Mouse (Mus musculus) heart, postnatal 4 days (tissue): ENCODE measurements around the gene Nhsl1. TPM values are rescaled to one million over a fixed set of nuclear protein-coding genes. Genes with fewer than 3 reads are reported as not detected.

Experiments used
- DNase-seq: peaks from one replicate; pipeline ENCODE4 v3.0.0; 2021
- total RNA-seq, 2 experiments: library from RNA; stranded (reverse); gene quantifications; 2 replicates each; pipeline ENCODE4 v1.2.3; 2021

Gene Nhsl1
- total RNA-seq, 2 experiments from 2014 or later: 29.3 to 37.9 TPM

DNA sequence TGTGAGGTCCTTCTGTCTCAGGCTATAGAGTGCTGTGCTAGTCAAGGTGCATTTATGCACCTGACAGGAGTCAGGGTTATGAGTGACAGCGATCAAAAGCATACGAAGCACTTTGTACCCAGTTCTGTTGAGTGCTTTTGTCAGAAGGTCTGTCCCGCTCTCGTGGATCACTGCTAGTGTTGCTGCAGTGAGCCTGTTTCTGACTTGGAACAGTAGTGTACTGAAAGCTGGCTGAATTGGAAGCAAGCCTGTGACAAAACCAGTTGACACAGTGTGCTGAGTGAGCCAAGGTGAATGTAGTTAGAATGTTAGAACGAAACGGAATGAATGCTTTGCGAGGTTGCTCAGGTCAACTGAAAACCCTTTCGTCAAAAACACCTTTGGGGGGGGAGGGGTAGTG, 82.2 kb downstream of the Nhsl1 start:
- no peak for DNase-seq

DNA sequence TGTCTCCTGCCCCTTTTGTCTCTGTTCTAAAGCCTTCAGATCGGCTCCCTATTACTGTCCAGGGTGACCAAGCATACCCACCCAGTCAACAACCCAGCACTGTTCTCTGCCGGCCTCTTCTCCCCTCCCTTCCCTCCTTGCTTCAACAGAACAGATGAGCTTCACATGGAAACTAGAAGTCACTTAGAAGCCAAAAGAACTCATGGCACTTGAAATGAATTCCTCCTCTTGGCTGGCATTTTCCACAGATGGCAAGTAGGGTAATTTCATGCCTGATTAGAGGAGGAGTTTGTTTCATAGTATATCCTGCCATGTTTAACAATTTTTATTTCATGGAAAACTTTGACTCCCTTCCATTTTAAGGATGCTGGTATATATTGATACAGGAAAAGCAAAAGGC, 85.2 kb downstream of the Nhsl1 start:
- no peak for DNase-seq

- no peak for DNase-seq
Measured at GRCm38 (mm10) chr10:18404679-18405078, 85.9 kb downstream of the Nhsl1 start.

DNA sequence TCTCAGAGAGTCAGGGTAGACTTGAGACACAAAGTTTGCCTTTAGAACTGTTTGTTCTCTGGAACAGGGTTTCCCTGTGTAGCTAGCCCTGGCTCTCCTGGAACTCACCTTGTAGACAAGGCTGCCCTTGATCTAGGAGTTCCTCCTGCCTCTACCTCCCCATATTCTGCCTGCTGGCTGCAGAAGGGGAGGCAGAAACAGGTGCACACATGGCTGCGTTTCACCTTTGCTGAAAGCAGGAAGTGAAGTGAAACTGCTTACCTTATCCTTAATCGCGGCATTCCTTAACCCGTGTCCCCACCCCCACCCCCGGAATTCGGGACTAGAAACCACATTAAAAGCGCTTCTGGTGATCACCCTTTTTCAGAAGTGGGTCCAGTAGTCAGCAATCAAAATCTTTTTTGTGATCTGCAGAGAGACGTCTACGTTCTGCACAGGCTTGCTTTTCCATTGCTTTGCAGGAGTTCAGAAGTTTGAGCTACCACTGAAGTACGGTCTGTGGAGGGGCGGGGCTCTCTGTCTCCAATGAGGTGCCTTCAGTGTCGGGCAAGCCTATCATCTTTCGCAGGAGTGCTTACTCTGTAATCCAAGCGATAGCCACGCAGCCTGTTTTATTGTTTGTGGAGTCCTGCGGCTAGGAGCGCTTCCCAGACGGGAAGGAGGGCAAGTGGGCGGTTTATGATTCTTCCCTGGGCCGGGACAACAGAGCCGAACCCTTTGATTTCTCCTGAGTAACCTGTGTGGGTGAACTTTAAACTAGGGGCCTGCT, 88.5 kb downstream of the Nhsl1 start:
- peak; percentile 79 for DNase-seq

DNA sequence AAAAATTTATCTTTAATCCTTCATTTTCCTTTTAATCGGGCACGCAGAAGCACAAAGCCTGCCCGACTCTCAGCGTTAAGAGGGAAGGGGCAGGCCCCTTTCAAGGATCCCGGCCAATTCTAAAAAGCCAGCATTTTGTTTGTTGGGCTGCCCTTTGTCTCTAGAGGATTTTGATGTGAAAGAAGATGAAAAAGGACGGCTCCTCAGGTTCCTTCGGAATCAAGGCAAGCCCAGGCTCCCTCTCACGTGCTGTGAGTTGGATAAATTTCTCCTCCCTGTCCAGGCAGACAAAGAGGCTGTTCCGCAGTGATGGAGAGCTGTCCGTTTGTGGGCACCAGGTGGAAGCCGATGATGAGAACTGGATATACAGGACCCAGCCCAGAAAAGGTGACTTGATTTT, 89.3 kb downstream of the Nhsl1 start:
- DNase-seq: no peak

DNA sequence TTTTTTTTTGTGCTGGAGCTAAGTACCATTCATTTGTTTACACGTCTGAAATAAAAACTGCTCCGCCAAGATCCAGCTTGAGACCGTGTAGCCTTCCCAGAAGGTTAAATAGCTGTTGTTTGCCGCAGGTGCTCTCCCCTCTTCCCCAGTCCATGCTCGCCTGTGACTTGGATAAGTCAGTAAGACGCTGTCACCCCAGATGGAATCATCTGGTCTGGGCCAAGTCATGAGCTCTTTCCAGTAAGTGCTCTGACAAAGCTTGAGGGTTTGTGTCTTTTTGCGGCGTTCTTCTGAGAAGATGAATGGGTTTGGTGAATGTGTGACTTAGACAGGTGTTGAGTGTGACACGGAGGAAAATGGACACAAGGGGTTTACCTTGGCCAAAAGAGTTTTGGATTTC, 89.8 kb downstream of the Nhsl1 start:
- DNase-seq: no peak

DNA sequence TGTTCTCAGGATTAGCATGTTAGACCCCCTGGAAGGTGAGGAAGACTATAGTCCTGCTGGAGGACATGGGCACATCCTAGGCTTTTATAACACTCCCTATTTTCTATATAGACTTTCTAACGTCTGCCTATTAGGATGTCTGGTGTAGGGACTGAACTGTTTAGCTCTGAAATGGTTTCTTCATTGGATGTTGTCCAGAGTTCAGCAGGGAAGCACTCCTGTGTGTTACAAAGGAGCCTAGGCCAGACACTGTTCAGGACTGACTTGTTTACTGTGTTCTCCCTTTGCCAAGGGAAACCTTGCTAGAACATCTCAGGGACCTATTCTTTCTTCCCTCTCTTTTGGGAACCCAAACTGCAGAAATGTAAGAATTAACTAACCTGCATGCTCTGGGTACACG, 90.3 kb downstream of the Nhsl1 start:
- no peak for DNase-seq

GRCm38 (mm10) chr10:18411266-18411665, 92.5 kb downstream of the Nhsl1 start:
- no peak for DNase-seq

DNA sequence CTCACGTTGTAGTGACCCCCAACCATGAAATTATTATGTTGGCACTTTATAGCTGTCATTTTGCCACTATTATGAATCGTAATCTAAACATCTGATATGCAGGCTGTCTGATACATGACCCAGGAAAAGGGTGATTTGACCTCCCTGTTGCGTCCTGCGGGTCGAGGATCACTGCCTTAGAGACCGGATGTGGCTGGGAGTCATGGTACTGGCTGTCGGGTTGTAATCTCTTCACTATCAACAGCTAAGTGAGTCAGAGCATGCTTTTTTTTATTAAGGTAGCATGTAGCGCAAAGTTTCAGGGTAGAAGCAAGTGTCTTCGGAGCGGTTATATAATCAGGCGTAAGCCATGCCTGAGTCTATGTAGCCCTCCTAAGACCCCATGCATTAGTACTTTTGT, 97.2 kb downstream of the Nhsl1 start:
- no peak for DNase-seq

GRCm38 (mm10) chr10:18418160-18418559, 99.4 kb downstream of the Nhsl1 start:
- DNase-seq: no peak

GRCm38 (mm10) chr10:18419508-18419907, 100.7 kb downstream of the Nhsl1 start:
- DNase-seq: no peak

DNA sequence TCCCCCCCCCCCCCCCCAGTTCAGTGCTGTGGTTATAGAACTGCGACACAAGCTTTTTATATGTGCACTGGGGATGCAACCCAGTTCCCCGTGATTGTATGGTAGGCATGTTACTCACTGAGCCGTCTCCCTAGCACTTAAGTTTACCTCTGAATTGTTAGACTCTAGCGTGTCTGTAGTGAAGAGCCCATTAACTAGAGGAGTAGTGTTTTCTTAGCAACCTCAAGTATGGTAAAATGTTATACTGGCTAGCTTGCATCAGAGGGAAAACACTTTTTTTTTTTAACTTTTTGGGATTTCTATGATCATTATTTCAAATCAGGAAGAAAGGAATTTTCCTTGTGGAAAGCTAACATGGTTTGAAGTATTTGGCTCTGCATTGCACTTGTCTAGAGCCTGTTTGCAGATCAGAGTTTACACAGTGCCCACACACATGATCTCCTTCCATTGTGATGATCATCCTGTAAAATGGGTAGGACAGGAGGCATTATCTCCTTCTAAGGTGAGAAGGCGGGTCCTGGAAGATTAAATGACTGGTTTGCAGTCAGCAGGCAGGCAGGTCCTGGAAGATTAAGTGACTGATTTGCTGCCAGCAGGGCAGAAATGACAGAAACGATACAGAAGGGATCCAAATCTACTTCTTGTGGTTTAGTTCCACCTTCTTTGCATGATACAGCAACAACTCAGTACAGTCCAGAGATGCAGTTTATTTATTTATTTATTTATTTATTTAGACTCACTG, 101.6 kb downstream of the Nhsl1 start:
- no peak for DNase-seq

DNA sequence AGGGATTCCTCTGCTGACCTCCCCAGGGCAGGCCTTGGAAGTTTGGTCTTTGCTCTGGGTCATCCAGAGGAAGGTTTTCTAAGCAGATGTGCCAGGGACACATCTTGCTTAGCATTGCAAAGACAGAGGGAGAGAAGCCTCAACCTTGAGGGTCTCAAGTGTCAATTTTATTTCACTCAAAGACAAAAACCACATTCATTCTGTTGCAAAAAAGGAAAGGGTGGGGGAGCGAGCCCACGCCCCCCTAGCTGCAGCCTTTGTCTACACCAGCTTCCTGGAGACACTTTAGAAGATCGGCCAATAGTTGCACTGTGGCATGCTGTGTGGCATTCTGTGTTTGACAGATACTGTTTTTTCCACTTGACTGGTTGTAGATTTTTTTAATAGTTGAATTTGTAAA, 104.2 kb downstream of the Nhsl1 start:
- DNase-seq: no peak

- DNase-seq: no peak
Measured at GRCm38 (mm10) chr10:18423557-18423956, 104.8 kb downstream of the Nhsl1 start.

DNA sequence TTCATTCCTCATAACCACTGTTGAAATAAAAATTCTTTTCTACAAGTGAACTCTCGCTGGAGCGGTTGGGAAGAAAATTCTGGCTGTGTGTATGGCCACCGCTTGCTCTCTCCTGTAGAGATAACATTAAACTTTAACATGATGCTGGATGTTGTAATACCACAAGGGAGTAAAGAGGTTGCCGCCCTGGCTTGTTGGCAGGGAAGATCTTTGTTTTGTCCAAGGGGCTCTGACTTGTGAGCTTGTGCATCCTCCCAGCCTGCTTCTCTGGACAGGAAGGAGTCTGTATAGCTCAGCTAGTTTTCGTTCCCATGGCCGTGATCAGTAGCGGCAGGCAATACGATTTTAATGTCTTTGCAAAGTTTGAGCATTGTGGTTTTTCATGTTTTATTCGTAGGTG, 109.1 kb downstream of the Nhsl1 start:
- DNase-seq: peak; percentile 43

GRCm38 (mm10) chr10:18429533-18429932, 110.7 kb downstream of the Nhsl1 start:
- DNase-seq: no peak

DNA sequence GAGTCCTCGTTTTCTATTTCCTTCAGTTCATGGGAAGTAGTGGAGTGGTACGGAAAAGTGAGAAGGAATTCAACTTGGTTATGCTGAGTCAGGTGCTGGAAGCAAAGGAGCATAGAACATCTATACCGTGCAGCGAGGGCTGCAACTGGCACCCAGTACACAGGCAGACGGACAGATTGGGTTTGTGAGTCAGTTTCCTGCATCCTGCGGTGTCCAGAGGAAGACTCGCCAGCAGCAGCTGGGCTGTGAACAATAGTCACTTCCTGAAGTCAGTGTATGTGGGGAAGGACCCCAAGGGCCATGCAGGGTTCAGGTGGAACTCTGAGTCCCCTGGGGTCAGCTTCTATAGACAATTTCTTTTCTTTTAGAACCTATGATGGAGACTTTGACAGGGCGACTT, 111.4 kb downstream of the Nhsl1 start:
- DNase-seq: peak; percentile 34

DNA sequence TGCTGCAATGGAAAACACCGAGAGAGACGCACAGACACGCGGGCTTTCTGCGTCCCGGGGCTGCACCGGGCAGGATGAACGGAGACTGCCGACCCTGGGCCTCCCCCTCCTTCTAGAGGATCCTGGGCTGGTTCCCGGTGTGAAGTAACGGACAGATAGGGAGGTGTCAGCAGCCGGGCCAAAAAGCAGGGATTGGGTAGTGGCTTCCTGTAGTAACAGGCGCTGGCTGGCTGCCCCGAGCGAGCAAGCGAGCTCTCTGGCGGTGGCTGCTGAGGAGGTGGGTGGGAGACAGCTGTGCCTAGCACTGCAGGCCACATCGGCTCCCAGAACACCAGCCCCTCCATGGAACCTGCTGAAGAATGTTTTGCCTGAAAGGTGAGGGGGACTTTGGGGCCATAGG, 112.2 kb downstream of the Nhsl1 start:
- peak; percentile 93 for DNase-seq

DNA sequence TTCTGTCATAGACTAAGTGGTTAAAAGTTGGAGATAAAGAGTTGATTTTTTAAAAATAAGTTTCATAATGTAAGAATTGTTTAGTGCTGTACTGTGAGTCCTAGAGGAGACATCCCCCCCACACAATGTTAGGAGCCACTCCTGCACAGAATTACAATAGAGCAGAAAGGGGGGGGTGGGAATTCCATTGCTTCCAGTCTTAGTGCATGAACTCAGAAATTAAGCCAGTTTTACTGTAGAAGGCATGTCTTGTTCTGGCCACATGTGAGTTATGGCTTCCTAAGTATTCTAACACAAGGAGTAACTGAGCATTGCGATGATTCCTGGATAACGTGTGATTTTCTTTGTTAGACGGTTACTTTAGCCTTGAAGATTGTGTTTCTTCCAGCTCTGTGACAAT, 112.8 kb downstream of the Nhsl1 start:
- no peak for DNase-seq

- DNase-seq: no peak
Measured at GRCm38 (mm10) chr10:18435454-18435853, 116.7 kb downstream of the Nhsl1 start.

GRCm38 (mm10) chr10:18435938-18436337, 117.2 kb downstream of the Nhsl1 start:
- no peak for DNase-seq

DNA sequence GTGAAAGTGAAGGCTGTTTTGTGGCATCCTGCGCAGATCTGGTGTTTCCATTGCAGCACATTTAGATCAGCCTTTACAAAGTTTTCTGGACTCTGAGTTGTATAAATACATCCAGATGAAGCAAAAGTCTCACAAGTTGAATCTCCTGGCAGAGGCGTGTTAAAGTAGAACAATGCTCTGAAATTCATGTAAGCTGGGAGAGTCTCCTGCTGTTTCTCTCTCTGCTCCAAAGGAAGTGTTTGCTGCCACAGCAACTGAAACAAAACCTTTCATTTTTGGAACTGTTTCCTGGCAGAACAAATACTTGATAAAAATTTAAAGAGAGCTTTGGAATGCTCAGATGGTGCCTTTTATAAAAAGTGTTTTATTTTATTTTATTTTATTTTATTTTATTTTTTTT, 118.8 kb downstream of the Nhsl1 start:
- no peak for DNase-seq

GRCm38 (mm10) chr10:18445603-18446358, 127.0 kb downstream of the Nhsl1 start:
- no peak for DNase-seq
